Mouse (Mus musculus) testis, postnatal 10 days (tissue): ENCODE results near the gene Lrp10.

Experiments
- DNase-seq: peaks from one replicate; pipeline ENCODE4 v3.0.0; 2021; ENCODE audit warnings: low spot score

The Lrp10 gene

GRCm38 (mm10) chr14:54433941-54434531, 29.9 kb upstream of the Lrp10 start:
- no peak for DNase-seq

DNA sequence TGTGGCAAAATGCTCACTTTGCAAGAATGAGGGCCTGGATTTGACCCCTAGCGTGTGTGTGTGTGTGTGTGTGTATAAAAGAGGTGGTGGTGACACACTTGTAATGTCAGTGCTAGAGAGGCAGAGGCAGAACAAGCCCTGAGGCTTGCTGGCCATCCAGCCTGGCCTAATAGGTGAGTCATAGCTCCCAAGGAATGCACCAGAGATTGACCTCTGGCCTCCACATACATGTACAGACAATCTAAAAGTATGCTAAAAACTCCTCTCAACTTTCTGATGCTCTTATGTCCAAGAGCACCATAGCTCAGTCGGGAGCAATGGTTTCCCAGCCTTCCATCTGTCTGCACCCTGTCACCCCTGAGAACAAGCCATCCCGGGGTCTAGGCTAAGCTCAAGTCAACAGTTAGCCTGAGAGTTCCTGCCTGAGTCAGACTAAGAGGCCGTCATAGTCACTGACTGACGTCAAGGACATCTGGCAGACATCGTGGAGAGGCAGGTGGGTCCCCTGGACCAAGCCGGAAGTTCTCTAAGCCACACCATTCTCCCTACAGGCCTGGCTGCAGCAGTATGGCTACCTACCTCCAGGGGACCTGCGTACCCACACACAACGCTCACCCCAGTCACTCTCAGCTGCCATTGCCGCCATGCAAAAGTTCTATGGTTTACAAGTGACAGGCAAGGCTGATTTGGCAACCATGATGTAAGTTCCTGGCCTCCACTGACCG, 28.6 kb upstream of the Lrp10 start:
- DNase-seq = no peak

DNA sequence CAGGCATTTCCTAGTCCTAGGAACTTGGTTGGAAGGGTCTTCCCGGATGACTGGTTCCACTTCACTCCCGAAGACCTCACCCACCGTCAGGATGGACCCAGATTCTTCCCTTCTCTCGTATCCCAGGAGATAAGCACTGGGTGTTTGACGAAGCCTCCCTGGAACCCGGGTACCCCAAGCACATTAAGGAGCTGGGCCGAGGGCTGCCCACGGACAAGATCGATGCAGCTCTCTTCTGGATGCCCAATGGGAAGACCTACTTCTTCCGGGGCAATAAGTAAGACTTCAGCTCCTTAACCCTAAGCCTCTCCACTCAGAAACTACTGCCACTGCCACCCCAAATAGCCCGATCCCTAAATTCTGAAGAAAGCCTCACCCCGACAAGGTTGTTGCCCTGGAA, 24.8 kb upstream of the Lrp10 start:
- no peak for DNase-seq

- DNase-seq = no peak
These were observed 24.3 kb upstream of the Lrp10 start for GRCm38 (mm10) chr14:54439610-54440009.

GRCm38 (mm10) chr14:54440538-54440937, 23.4 kb upstream of the Lrp10 start:
- DNase-seq = no peak

DNA sequence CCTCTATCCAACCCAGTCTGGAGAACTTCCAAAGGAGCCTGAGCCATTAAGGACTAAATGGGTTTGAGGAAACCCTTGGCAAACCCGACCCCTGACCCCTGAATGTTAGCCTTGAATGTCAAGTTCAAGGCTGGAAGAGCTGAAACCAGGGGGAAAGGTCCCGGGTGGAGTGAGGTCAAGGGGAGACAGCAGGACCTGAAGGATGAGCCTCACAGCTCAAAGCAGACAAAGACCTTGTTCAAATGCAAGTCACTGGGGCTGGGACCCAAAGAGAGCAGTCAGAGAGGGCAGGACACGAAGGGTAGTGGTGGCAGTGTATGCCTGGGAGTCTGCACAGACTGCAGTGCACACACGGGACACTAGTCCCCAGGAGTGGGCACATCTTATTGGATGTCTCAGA, 22.6 kb upstream of the Lrp10 start:
- no peak for DNase-seq

DNA sequence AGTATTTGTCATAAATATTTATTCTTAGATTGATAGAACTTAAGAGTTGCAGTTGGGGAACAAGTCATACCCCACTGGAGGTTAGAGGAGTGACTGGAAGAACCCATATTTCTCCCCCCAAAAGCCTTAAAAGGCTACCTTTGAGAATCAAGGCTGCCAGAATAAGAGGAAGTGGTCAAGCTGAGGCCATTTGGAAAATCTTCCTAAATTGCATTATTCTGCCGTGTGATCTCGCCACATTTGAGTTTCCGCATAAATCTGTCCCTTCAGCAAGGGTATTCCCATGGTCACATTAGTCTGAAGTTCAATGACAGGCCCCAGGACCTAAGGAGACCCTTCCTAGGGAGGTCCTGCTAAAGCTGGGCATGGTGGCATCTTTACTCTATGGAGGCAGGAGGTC, 21.4 kb upstream of the Lrp10 start:
- DNase-seq = no peak

DNA sequence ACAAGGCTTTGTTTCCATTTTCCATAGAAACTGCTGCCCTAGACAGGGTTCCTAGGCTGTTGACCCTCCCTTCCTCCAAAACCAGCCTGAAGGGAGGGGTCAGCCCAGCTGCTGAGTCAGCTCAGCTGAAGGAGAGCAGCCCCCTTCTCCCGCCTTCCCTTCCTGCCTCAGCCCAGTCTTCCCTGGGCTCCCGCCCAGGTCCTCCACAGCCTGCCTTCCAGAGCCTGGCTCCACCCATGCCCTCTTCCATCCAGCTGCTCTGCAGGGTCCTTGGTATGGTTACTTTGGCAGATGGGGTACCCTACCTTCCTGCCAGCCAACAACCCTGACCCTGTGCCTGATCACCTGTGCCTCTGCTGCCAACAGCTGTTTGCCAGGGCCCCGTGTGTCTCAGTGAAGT, 20.7 kb upstream of the Lrp10 start:
- DNase-seq = peak; percentile 74

GRCm38 (mm10) chr14:54443712-54444618, 20.0 kb upstream of the Lrp10 start:
- DNase-seq = peak; percentile 77

DNA sequence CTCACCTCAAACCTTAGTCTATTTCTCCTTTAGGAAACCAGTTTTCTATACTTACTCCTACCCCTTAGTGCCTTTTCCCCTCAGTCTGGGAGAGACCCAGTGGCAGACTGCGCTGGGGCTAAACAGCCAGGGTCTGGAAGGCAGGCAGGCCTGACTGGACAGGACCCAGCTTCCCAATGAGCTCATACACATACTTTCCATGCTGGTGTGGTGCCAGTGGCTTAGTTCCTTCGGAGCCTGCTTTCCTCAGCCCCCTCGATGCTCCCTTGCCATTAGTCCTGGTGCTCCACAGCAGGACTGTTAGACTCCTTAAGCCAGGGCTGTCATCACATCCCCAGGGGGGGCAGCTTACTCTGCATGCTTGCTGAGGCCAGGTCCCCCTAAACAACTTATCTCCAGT, 18.5 kb upstream of the Lrp10 start:
- DNase-seq = no peak

DNA sequence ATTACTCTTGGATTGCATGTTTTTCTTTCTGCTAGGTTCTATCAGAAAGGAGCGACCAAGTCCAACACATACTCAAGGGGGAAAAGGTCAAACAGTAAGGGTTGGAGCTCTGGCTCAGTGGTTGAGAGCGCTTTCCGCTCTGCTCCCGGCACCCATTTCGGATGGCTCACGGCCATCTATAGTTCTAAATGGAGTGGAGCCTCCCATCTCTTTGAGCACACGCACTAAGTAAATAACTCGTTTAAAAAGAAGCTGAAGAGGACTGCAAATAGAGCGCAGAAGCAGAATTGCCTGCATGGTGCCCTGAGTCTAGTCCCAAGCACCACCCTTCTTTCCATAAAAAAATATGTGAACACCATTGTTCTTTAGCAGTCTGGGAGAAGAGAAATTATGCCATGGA, 10.4 kb upstream of the Lrp10 start:
- no peak for DNase-seq

DNA sequence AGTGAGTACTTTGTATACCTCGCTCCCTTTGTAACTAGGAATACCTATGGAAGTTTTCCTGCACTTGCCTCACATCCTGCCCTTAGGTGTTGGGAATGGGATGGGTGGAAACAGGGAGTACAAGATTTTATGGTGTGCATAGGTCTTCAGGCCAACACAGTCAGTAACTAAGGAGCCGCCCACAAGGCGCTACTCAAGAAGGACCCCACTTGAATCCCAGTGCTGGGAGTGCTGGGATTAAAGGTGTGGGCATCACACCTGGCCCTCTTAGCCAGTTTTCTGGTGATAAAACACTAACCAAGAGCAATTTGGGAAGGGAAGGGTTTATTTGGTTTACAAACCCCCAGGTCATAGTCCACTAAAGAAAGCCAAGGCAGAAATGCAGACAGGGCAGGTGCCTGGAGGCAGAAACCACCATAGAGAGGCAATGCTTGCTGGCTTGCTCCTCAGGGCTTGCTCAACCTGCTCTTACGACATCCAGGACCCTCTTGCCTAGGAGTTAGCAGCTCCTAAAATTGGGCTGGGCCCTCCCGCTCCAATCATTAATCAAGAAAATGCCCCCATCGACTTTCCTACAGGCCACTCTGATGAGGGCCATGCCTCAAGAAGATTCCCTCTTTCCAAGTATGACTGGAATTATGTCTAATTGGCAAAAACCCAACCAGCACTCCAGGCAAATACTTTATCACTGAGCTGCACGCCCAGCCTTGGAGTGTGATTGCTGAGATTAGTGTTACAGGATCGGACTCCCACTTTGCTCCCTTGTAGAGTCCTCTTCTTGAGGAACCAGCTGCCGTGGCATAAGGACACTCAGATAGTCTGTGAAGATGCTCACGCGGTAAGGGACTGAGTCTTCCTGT, 9.0 kb upstream of the Lrp10 start:
- DNase-seq = no peak

DNA sequence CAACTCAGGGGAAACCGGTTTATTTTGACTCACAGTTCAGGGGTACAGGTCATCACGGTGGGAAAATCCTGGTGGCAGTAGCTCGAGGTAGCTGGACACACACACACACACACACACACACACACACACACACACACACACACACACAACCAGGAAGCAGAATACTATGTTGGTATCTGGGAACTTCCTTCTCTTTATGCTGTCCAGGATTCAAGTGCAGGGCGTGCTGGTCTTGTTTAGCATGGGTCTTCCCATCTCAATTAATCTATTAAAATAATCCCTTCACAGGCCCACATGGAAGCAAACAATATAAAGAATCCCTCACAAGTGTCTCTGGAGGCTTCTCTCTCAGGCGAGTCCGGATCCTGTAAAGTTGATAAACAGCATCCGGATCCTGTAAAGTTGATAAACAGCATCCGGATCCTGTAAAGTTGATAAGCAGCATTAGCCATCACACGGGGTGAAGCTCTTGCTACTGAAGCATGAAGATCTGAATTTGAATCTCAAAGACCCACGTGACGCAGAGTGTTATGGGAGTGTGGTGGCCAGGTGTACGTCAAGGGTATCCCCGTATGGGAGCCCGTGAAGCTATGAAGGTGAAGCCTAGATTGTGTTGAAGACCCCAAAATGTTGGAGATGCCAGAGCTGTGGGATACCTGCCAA, 5.9 kb upstream of the Lrp10 start:
- no peak for DNase-seq

DNA sequence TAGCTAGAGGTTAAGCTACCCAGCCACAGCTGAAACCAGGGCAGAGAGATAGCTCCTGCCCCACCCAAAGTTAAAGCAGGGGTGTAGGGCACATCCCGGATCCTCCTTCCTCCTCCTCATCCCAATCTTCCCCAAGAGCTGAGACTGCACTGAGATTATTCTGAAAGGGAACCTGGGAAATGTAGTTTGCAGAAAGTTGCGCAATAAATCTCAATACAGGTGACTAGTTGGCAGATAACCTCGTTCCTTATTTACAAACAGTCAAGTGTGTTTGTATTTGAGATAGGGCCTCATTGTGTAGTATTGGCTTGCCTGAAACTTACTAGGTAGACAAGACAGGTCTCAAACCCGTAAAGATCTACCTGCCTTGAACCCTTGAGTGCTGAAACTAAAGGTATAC, 1.8 kb upstream of the Lrp10 start:
- DNase-seq = no peak

GRCm38 (mm10) chr14:54463108-54463958, 604 bp upstream of the Lrp10 start:
- no peak for DNase-seq

DNA sequence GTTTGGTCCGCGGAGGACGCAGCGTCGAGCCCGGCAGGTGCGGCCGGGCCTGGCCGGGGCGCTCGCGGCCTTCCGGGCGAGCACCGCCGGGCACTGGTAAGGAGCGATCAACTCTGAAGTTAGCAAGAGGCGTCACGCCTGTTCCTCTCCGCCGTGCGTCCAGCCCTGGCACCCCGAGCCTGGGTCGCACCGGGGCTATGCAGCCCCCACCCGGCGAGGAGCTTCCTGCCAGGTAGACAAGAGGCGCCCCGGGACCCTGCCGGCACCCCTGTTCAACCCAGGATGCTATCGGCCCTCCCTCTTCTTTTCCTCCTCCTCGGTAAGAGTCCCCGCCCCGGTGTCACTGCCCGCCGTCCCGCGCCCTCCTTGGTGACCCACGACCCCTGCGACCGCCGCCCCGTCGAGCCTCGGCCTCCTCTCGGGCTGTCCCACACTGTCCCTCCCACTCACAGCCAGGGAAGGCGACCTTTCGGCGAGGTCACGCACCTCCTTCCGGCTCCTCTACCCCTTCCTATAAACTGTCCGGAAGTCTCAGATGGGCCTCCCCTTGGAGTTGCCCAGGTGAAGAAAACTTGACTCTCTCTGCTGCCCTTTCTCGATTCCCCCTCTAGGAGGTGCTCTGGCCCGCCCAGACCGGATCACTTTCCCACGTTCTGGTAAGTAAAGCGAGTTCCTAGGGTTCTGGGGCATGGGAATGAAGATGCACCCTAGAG, 512 bp downstream of the Lrp10 start:
- peak; percentile 71 for DNase-seq

DNA sequence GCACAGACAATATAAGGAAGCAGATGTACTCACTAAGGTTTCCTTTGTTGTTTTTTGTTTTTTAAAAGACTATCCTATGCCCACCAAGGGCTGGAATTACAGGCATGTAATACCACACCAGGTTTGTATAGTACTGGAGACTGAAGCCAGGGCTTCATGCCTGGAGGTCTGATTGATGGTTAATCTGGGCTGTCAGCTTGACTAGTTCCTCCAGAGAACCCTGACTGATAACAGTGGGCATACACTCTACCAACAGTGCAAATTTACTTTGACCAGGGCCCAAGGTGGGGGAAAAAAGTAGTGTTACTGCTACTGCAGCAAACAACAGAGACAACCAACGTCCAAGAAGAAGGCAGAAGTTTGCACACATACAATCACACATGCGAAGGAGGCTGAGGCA, 7.5 kb downstream of the Lrp10 start:
- no peak for DNase-seq

DNA sequence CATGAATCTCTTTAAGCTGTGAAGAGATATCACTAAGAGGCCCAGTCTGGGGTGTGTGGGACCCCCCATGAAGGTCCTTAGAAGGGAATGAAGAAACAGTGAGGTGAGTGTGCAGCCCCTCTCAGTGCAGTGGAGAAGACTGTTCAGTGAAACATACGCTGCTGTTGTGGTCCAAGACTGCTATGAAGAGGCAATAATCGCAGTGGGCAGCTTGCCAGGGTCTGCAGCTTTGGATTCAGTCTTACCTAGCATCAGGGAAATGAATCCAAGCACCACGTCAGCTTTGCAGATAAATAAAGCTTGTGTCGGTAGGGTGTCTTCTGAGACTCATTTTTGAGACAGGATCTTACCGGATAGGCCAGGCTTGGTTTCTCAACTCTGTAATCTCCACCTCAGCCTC, 8.7 kb downstream of the Lrp10 start:
- DNase-seq = no peak

DNA sequence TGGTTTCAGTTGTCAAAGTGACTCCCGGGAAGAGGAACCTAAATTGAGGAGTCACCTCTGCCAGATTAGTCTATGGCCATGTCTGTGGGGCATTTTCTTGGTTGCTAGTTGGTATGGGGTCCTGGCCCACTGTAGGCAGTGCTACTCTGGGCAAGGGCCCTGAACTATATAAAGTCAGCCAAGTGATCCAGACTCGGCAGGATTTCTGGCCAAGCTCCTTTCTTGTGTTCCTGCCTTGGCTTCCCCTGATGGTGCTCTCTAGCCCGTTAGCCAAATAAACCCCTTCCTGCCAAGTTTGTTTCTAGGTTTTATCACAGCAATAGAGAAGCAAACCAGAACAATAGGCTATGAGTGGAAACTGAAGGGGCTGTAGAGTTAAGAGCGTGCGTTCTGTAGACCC, 10.8 kb downstream of the Lrp10 start:
- no peak for DNase-seq
